Mouse (Mus musculus) heart, embryonic 11.5 days (tissue): ENCODE results near the gene Scrn1. TPM values are rescaled to one million over a fixed set of nuclear protein-coding genes. Genes with fewer than 3 reads are reported as not detected.

Source experiments
- ATAC-seq: fragments of 200-750 bp; cut with Nextera tagmentation; replicated peaks from 2 replicates; pipeline ENCODE4 v1.8.0; 2017; ENCODE audit warnings: moderate library complexity; ENCODE audit not compliant: insufficient number of reproducible peaks, low FRiP score, low TSS enrichment
- H3K27ac ChIP-seq: fragments of 300-500 bp; sonication (generic); 2 replicates; pipeline ENCODE4 v1.5.1; 2014; ENCODE audit warnings: mild to moderate bottlenecking, low read depth, low read length
- H3K27me3 ChIP-seq: fragments of 300-500 bp; sonication (generic); 2 replicates; pipeline ENCODE4 v1.6.1; 2014; ENCODE audit warnings: mild to moderate bottlenecking, low read length, mixed read lengths; ENCODE audit not compliant: control insufficient read depth, insufficient read depth
- H3K36me3 ChIP-seq: fragments of 300-500 bp; sonication (generic); 2 replicates; pipeline ENCODE4 v1.6.1; 2014; ENCODE audit warnings: mild to moderate bottlenecking, low read length, moderate library complexity, mixed read lengths; ENCODE audit not compliant: control insufficient read depth, insufficient read depth
- H3K4me1 ChIP-seq: fragments of 300-500 bp; sonication (generic); 2 replicates; pipeline ENCODE4 v1.6.1; 2014; ENCODE audit warnings: low read length; ENCODE audit not compliant: control insufficient read depth, insufficient read depth
- H3K4me2 ChIP-seq: fragments of 300-500 bp; sonication (generic); 2 replicates; pipeline ENCODE4 v1.6.1; 2014; ENCODE audit warnings: mild to moderate bottlenecking, moderate library complexity
- H3K4me3 ChIP-seq: fragments of 300-500 bp; sonication (generic); 2 replicates; pipeline ENCODE4 v1.5.1; 2014; ENCODE audit warnings: low read depth, low read length
- H3K9ac ChIP-seq: fragments of 300-500 bp; sonication (generic); 2 replicates; pipeline ENCODE4 v1.6.1; 2014; ENCODE audit warnings: mild to moderate bottlenecking, low read depth, low read length, moderate library complexity
- H3K9me3 ChIP-seq: fragments of 300-500 bp; sonication (generic); replicated peaks from 2 replicates; pipeline ENCODE4 v1.6.1; 2016; ENCODE audit warnings: low read length; ENCODE audit not compliant: control insufficient read depth
- WGBS: fragments of 180-500 bp; shearing (Covaris S2); extraction: QIAGEN DNeasy Blood & Tissue Kit; methylation state at CpG from one replicate; pipeline ENCODE4 v1.1.7; 2014; ENCODE audit not compliant: insufficient replicate concordance; 5-methylcytosine and 5-hydroxymethylcytosine counted together
- polyA plus RNA-seq: library from polyadenylated mRNA; unstranded; fragments of >200 nt; fragmentation: Nextera tagmentation; extraction: Ambion mirVana; gene quantifications from 2 replicates; pipeline ENCODE4 v1.2.1, GENCODE M21; 2014

The Scrn1 gene
- 15.5 and 17.7 TPM in 2 replicates for polyA plus RNA-seq

- Histone ChIP-seq H3K4me2 (peak within 1 kb of the TSS; percentile 88), H3K4me1 (peaks cover 8% of the 10 kb centered on the region; the same call in 1 of the 2 replicates), H3K36me3 (no peaks in the 10 kb centered on the region), H3K9me3 (no peaks in the 10 kb centered on the region), H3K9ac (peak within 1 kb of the TSS; percentile 66), H3K27me3 (peaks cover 19% of the 10 kb centered on the region), H3K27ac (peak within 1 kb of the TSS; percentile 35; the same call in 1 of the 2 replicates), H3K4me3 (peak within 1 kb of the TSS; percentile 55)
- under 1% methylated on average over 59 of the region's 60 CpGs for WGBS
- peak; percentile 67 for ATAC-seq
These were observed at the start of gene Scrn1 for GRCm38 (mm10) chr6:54565665-54566545. Gene Scrn1 (minus strand): TSS chr6:54566489.

DNA sequence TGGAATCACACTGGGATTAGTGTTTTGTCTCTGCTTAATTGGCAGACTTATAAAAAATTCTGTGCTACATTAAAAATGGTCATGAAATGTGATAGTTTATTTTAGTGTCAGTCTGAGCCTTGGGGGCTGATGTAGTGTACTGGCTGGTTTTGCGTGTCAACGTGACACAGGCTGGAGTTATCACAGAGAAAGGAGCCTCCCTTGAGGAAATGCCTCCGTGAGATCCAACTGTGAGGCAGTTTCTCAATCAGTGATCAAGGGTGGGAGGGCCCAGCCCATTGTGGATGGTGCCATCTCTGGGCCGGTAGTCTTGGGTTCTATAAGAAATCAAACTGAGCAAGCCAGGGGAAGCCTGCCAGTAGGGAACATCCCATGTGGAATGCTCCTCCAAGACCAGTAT lies 40.0 kb upstream of the Scrn1 start:
- 58% methylated on average over 4 of the region's 4 CpGs for WGBS
- no peak overlapping the region for H3K4me3 ChIP-seq

GRCm38 (mm10) chr6:54604001-54604715 lies 37.9 kb upstream of the Scrn1 start:
- WGBS = 94% methylated on average over 1 of the region's 1 CpGs
- H3K27me3 ChIP-seq = no peaks in the 10 kb centered on the region
- no peak overlapping the region for H3K4me2 ChIP-seq
- no peaks in the 10 kb centered on the region for H3K9me3 ChIP-seq
- no peak overlapping the region for H3K9ac ChIP-seq
- H3K4me3 ChIP-seq = no peak overlapping the region
- ATAC-seq = no peak
- no peaks in the 10 kb centered on the region for H3K36me3 ChIP-seq
- no peak overlapping the region for H3K27ac ChIP-seq
- no peaks in the 10 kb centered on the region for H3K4me1 ChIP-seq

More for the DNA sequence above, 40.0 kb upstream of the Scrn1 start:
- no peak for ATAC-seq
- Histone ChIP-seq H3K4me2 (no peak overlapping the region), H3K9ac (no peak overlapping the region), H3K27ac (no peak overlapping the region), H3K4me1 (no peaks in the 10 kb centered on the region), H3K27me3 (no peaks in the 10 kb centered on the region), H3K9me3 (no peaks in the 10 kb centered on the region), H3K36me3 (no peaks in the 10 kb centered on the region)

- H3K4me1 ChIP-seq = no peaks in the 10 kb centered on the region
- 84% methylated on average over 2 of the region's 2 CpGs for WGBS
These were observed 36.6 kb upstream of the Scrn1 start for GRCm38 (mm10) chr6:54602891-54603290.

GRCm38 (mm10) chr6:54600681-54601347 lies 34.5 kb upstream of the Scrn1 start:
- 78% methylated on average over 5 of the region's 5 CpGs for WGBS
- H3K27ac ChIP-seq = no peak overlapping the region
- no peaks in the 10 kb centered on the region for H3K36me3 ChIP-seq
- no peaks in the 10 kb centered on the region for H3K9me3 ChIP-seq
- ATAC-seq = no peak
- no peaks in the 10 kb centered on the region for H3K27me3 ChIP-seq
- H3K4me1 ChIP-seq = peaks cover 3% of the 10 kb centered on the region; the same call in 1 of the 2 replicates
- H3K4me3 ChIP-seq = no peak overlapping the region
- H3K4me2 ChIP-seq = no peak overlapping the region
- H3K9ac ChIP-seq = no peak overlapping the region

More at GRCm38 (mm10) chr6:54602891-54603290, 36.6 kb upstream of the Scrn1 start:
- H3K4me3 ChIP-seq = no peak overlapping the region
- ATAC-seq = no peak
- no peaks in the 10 kb centered on the region for H3K36me3 ChIP-seq
- H3K4me2 ChIP-seq = no peak overlapping the region
- H3K9ac ChIP-seq = no peak overlapping the region
- no peaks in the 10 kb centered on the region for H3K9me3 ChIP-seq
- H3K27ac ChIP-seq = no peak overlapping the region
- no peaks in the 10 kb centered on the region for H3K27me3 ChIP-seq

- Histone ChIP-seq H3K9ac (no peak overlapping the region), H3K4me1 (peaks cover 3% of the 10 kb centered on the region; the same call in 1 of the 2 replicates), H3K27ac (no peak overlapping the region), H3K36me3 (no peaks in the 10 kb centered on the region), H3K4me2 (no peak overlapping the region), H3K27me3 (no peaks in the 10 kb centered on the region), H3K9me3 (no peaks in the 10 kb centered on the region), H3K4me3 (no peak overlapping the region)
- ATAC-seq = no peak
- 85% methylated on average over 3 of the region's 3 CpGs for WGBS
These were observed 31.4 kb upstream of the Scrn1 start for GRCm38 (mm10) chr6:54597711-54598110.

GRCm38 (mm10) chr6:54597208-54597607 lies 30.9 kb upstream of the Scrn1 start, which contains the start of gene Fkbp14:
Gene Fkbp14 (minus strand): TSS chr6:54597308.
- Histone ChIP-seq H3K4me1 (peaks cover 3% of the 10 kb centered on the region; the same call in 1 of the 2 replicates), H3K4me3 (peak within 1 kb of the TSS; percentile 94; the same call in 1 of the 2 replicates), H3K27ac (no peak within 1 kb of the TSS), H3K36me3 (no peaks in the 10 kb centered on the region), H3K9ac (peak within 1 kb of the TSS; percentile 12; the same call in 1 of the 2 replicates), H3K27me3 (no peaks in the 10 kb centered on the region), H3K9me3 (no peaks in the 10 kb centered on the region), H3K4me2 (peak within 1 kb of the TSS; percentile 87)
- WGBS = 77% methylated on average over 4 of the region's 4 CpGs
- no peak for ATAC-seq

GRCm38 (mm10) chr6:54595330-54595878 lies 29.1 kb upstream of the Scrn1 start:
- Histone ChIP-seq H3K9me3 (no peaks in the 10 kb centered on the region), H3K4me2 (peak overlapping the region; percentile 87), H3K27me3 (no peaks in the 10 kb centered on the region), H3K36me3 (no peaks in the 10 kb centered on the region), H3K9ac (peak overlapping the region; percentile 88), H3K4me3 (peak overlapping the region; percentile 94), H3K27ac (peak overlapping the region; percentile 78), H3K4me1 (peaks cover 10% of the 10 kb centered on the region; the same call in 1 of the 2 replicates)
- no peak; the same call in 1 of the 2 replicates for ATAC-seq
- under 1% methylated on average over 43 of the region's 48 CpGs for WGBS
